Mouse (Mus musculus): ENCODE data around the gene Glis3.
A peak's percentile ranks its signal among the peaks of the same experiment; 100 is the strongest.

Glis3 gene

GRCm38 (mm10) chr19:28531750-28532149 lies 148.1 kb downstream of the Glis3 start:
- DNase-seq (ENCODE audit: low spot score) = no peak

GRCm38 (mm10) chr19:28530846-28531245 lies 149.0 kb downstream of the Glis3 start:
- DNase-seq (ENCODE audit: low spot score) = peak; percentile 14

DNA sequence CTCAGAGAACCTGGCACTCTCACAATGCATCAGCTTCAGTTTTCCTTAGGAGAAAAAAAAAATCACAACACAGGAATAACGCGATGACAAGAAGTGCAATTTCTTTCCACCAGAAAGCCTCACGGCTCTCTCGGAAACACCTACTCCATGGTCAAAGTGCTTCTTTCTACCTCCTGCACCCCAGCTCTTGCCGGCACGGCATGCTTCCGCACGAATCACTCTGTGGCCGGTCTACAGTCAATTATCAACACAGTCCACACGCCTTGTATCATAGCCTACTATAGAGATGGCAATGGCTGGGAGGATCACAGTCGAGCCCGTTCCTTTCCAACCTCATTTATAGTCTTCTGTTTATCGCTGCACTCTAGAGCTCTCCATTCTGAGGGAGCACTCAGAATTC lies 150.9 kb downstream of the Glis3 start:
- DNase-seq (ENCODE audit: low spot score) = no peak

GRCm38 (mm10) chr19:28527446-28527845 lies 152.4 kb downstream of the Glis3 start:
- no peak for DNase-seq (ENCODE audit: low spot score)

DNA sequence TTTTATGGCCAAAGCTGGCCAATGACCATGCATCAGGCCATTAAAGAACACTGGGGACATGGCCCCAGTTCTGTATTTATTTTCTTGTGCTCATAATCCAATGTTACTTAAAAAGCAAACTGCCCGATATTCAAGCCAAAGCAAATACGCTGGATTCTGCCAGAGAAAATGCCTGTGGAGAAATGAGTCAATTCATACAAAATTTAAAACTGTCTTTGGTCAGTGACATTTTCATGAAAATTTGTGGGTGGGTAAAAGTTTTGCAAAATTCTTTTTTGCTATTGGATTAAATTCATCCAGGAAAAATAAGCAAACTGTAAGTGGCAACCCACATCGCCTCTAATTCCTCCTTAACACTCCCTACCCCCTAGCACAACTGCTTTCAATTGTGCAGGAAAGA lies 154.5 kb downstream of the Glis3 start:
- DNase-seq (ENCODE audit: low spot score) = no peak

- no peak for DNase-seq (ENCODE audit: low spot score)
Measured at GRCm38 (mm10) chr19:28522289-28522688, 157.6 kb downstream of the Glis3 start.

GRCm38 (mm10) chr19:28520761-28521181 lies 159.1 kb downstream of the Glis3 start:
- DNase-seq (ENCODE audit: low spot score) = no peak

- no peak for DNase-seq (ENCODE audit: low spot score)
Measured at GRCm38 (mm10) chr19:28520128-28520745, 159.6 kb downstream of the Glis3 start.

- no peak for DNase-seq (ENCODE audit: low spot score)
Measured at GRCm38 (mm10) chr19:28519296-28519695, 160.6 kb downstream of the Glis3 start.

DNA sequence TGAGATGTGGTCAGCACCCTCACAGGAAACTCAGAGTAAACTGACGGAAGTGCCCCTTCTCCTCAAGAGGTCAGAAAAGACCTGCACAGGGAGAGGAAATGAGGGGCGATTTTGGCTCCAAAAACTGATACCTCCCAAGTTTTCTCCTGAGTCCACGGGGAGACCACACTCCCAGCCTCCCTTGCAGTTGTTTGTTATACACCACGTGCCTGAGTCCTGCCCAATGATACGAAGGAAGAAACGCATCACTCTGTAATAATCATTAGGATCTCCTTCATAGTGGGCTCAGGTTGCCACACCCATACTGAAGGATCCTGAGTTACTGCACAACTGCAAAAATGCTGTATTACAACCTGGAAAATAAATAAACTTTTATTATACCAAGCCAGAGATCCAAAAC lies 161.0 kb downstream of the Glis3 start:
- no peak for DNase-seq (ENCODE audit: low spot score)

- DNase-seq (ENCODE audit: low spot score) = no peak
Measured at GRCm38 (mm10) chr19:28518266-28518665, 161.6 kb downstream of the Glis3 start.

- DNase-seq (ENCODE audit: low spot score) = no peak
Measured at GRCm38 (mm10) chr19:28517464-28518080, 162.3 kb downstream of the Glis3 start.

DNA sequence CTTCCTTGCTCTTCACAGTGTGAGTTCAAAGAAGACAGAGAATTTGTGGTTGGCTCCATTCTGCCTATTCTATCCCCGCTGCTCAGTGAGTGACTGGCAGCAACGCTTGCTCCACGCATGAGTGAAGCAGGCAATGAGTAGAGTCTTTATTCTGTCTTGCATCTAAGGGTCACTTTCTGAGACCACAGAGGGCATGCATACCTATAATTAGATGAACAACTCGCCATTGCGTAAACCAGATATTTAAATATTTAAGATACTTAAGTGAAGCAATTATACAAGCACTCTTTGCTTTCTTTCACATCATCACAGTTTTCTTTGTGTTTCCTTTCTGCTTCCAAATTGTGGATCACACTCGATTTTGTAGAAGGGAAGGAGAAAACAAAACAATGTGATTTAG lies 163.4 kb downstream of the Glis3 start:
- DNase-seq (ENCODE audit: low spot score) = no peak

- no peak for DNase-seq (ENCODE audit: low spot score)
Measured at GRCm38 (mm10) chr19:28512475-28512874, 167.4 kb downstream of the Glis3 start.

GRCm38 (mm10) chr19:28511910-28512309 lies 168.0 kb downstream of the Glis3 start:
- DNase-seq (ENCODE audit: low spot score) = no peak

DNA sequence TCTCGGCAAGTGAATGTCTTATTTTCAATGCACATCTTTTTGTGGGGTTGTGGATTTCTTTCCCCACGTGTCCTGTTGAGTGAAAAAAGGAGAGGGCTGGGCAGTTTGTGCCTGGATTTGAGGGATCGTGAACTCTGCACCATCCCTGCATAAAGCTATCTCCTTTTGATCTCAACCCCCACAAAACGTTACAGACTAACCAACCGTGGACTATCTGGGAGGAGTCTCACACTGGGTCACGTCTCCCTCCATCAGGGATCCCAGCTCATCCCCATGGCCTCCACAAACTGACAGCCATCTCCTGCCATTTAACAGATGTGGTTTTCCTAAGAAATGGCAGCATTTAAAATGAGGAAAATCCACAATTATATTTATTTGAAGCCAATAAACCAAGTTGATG lies 174.5 kb downstream of the Glis3 start:
- no peak for DNase-seq (ENCODE audit: low spot score)

- DNase-seq (ENCODE audit: low spot score) = no peak
Measured at GRCm38 (mm10) chr19:28503011-28503410, 176.9 kb downstream of the Glis3 start.

DNA sequence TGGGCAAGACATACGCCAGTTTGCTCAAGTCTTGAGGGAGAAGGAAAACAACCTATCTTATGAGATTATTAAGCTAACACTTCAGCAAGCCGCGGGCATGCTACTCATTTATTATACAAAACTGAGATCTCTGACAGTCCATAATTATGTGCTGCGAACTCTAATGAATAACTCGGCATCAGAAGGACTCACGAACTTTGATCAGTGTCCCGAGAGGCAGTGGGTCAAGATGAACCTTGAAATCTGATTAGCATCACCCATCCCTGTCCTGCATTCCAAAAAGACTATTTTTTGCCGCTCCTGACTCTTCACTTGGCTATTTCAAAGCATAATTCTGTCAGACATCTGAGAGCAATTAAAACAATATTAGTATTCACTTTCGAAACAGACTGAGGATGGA lies 178.9 kb downstream of the Glis3 start:
- no peak for DNase-seq (ENCODE audit: low spot score)

GRCm38 (mm10) chr19:28500505-28500904 lies 179.4 kb downstream of the Glis3 start:
- DNase-seq (ENCODE audit: low spot score) = no peak

DNA sequence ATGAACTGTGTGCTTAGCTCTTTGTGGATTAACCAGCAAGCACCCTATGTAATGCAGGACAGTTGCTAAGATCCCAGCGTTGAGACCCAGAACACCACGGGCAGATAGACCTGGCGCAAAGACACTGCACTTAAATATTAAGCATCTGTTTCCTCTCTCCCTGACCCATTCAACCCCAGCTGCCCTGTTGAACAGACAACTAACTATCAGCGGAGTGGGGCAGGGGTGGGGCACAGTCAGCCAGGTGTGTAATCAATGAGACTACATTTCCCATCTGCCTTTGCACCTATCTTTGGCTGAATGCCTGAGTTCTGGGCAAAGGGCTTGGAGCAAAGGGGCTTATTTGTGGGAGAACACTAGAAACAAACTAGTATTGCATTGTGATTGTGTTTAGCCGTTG lies 180.1 kb downstream of the Glis3 start:
- DNase-seq (ENCODE audit: low spot score) = no peak

DNA sequence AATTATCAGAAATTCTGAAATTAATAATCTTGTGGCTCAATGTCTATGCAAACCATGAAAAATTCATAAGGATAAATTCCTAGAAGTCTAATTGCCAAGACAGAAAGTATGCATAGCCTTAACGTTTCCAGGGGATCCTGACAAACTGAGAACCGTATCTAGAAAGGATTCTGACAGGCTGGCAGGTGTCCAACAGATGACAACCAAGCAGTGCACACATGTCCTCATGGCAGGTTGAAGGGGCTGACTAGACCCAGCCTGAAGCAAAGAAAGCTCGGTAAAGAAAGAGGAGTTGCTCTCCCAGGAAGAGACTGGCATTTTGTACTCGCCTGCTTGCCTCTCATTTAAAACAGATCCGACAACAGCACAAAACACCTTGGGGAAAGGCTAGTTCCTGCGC lies 184.0 kb downstream of the Glis3 start:
- no peak for DNase-seq (ENCODE audit: low spot score)

GRCm38 (mm10) chr19:28493605-28494260 lies 186.1 kb downstream of the Glis3 start:
- DNase-seq (ENCODE audit: low spot score) = no peak

DNA sequence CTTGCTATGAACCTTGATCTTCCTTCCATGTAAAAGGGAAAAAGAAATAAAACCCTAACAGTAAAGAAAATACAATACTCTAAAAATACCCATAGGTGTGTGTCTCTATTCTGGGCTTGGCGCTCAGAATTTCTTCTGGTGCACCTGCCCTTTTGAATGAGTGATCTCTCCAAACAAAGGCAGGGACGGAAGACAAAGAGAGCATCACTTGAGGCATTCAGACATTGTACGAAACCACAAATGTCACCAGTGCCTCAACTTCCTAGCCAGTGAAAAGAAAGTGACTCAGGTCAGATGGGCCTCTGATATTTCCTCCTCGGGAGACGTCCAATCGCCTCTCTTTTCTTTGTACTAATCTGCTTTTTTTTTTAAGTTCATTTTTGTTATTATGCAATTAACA lies 201.8 kb downstream of the Glis3 start:
- no peak for DNase-seq (ENCODE audit: low spot score)
